Mouse (Mus musculus) erythroid progenitor cell, adult 5-6 weeks (primary cell): ENCODE measurements around the gene Fam217b. TPM values are rescaled to one million over a fixed set of nuclear protein-coding genes. Genes with fewer than 3 reads are reported as not detected.

Experiments
- ATAC-seq: replicated peaks from 2 replicates; pipeline ENCODE4 v1.8.0; 2016; ENCODE audit warnings: moderate number of reproducible peaks, mild to moderate bottlenecking, moderate TSS enrichment, inconsistent platforms; ENCODE audit not compliant: poor library complexity, low FRiP score, severe bottlenecking
- total RNA-seq, 2 experiments: library from RNA; stranded (forward) in 1 of 2; stranded (reverse) in 1 of 2; fragments of 150-400 nt in 1 of 2; fragments of 186-747, 209-891 nt in 1 of 2; gene quantifications; 2 replicates each; pipeline versions ENCODE4 v1.2.3 to v1.2.4; 2015 to 2017; ENCODE audit warnings: low replicate concordance in 2 of 2

Fam217b gene
- total RNA-seq, 2 experiments from 2014 or later = 0.76 to 1.7 TPM

DNA sequence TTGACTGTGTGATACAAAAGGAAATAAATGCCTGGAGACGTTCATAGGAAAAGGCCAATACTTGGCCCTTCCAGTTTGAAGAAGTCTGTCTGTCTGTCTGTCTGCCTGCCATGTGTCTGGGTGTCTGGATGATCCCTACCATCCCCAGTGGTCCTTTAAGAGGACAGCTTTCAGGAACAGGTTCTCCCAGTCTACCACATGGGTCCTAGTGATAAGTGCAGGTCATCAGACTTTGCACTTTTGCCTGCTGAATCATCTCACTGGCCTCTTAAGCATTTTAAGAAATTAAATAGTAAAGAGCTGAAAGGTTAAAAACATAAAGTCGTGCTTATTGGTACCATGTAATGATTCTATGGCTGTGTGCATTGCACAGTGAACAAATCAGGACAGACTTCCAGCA lies 19.2 kb downstream of the Fam217b start:
- ATAC-seq = no peak

DNA sequence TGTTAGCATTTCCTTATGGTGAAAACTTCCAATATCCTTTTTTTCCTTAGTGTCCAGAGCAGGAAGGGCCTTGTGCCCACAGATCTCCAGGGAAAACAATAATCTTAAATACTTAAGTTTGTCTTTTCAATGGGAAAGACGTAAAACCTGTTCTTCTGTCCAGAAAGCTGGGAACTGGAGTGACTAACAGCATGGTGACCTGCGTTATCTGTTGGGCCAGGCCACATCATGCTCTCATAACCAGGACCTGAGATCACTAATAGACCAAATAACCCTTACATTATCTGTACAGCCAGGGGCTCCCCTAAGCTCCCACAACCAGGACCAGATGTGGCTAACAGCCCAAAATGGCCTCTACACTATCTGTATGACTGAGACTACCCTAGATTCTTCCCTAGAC lies 19.6 kb downstream of the Fam217b start:
- ATAC-seq = no peak

DNA sequence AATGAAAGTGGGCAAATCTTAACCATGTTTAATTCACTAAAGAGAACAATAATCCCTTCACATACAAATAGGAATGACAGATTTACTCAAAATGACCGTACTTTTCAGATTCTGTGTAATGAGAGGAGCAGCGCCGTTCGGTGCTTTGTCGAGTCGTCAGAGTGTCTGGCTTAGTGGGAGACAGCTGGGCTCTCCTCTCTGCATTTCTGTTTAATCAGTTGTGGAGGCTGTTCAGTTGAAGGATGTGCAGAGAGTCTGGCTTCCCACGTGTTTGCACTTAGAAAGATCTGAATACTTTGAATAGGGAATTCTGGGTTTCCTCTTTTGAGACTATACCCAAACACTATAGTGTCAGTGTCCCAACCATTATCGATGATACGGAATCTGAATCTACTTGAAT lies 23.0 kb downstream of the Fam217b start:
- ATAC-seq = no peak

DNA sequence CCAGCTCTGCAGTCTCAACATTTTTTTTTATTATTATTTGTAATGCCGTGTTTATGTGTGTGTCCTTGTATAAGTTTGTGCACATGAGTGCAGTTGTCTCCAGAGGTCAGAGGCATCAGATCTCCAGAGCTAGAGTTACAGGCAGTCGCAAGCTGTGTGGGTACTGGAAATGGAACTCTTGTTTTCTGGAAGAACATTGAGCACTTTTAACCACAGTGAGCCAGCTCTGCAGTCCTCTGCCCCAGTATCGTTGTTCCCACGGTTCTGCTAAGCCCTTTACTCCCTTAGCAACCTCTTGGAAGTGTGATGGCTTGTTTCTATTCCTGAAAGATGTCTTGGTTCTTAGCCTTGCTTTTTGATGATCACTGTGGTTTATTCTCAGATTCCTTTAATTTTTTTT lies 35.1 kb downstream of the Fam217b start:
- ATAC-seq = no peak

DNA sequence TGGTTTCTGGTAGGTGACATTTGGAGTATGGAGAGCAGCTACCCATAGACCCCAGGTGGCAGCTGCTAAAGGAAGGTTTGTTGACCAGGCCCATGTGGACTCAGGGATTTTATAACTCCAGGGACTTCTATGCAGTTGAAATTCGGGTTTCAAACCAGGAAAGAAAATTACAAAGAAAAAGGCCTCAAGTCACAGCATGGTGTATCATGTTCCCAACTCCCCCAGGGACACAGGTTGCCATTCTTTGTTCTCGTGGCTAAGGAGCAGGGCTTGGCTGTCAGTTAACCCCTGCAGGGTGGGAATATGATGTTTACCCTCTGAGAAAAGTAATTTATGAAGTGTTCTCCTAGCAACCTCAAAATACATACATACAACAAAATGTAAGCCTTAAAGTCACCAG lies 35.9 kb downstream of the Fam217b start:
- no peak for ATAC-seq

DNA sequence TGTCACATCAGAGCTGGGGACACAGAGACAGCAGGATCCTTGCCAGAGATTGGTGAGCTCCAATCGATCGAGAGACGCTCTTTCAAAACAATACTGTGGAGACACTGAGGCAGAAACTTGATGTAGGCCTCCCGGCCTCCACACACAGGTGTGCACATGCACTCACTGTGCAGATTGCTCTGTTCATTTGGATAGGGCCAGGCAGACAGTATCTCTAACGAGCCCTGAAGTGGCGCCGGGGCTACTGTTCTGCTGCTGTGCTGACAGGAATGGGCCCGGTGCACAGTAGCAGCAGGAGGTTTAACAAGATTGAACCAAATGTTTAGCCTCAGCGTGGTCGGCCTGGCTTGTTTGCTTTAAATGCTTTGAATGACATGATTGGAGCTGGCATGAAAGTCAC lies 36.6 kb downstream of the Fam217b start:
- ATAC-seq = no peak

DNA sequence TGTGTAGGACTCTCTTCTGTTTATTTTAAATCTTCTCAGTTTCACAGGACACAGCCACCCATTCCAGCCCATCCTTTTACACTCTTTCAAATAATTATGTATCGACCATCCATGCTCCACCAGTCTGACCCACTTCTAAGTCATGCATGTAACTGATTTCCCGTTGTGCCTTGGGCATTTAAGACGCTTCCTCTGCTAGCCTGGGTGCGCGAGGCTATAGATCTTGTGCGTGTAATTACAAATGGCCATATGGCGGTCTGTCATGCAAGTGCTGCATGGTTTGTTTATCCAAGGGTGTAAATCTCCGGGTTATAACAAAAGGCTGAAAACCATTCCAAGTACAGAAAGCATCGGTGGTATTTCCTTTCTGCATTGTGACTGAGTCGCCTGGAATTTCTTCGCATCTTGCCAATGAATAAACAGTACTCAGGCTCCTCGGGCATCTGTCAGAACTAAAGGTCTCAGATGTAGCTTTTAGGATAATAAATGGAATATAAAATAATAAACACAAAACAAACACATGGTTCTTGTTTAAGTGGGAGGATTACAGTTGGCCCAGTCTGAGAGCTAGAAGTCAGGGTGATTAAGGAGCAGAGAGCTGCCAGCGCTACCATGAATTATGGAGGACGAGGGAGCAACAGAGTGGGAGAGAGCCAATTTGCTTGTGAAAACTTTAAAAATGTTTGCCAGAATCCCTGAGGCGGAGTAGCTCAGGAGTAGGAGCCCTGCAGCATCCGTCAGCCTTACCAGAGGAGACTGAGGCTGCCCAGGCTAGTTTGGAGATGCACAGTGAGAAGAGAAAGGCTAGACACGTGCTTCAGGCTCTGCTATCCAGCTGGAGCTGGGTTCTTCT lies 40.6 kb downstream of the Fam217b start:
- ATAC-seq = no peak

DNA sequence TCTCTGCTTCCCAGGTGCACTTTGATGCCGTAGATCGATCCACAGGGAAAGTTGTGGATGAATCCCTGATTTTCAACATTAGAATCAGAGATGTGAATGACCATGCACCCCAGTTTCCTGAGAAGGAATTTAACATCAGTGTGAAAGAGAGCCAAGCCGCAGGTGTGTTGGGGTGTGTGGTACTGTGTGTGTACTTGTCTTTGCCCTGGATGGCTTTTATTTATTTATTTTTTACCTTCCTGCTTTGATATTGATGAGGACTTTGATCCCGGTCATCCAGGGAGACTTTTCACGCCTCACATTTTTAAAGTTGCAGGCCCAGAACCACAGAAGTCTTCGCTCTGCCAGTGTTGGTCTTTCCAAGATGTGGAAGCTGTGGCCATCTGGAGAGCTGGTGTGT lies 43.1 kb downstream of the Fam217b start:
- no peak for ATAC-seq

DNA sequence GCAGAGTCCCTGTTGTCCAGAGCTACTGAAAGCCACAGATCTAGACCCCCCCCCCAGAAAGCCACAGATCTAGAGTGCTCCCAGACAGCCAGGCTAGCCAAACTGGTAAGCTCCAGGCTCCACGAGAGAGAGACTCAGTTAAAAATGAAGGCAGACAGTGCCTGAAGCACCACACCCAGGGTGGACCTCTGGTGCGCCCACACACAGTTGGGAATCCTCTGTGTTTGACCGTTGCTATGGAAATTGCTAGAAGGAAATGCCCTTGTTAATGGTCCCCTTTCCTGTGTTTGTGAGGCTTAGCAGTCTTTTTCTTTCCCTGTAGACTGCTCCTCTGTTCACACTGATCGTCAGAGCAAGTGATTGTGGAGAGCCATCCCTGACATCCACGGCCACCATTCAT lies 46.0 kb downstream of the Fam217b start:
- ATAC-seq = no peak

DNA sequence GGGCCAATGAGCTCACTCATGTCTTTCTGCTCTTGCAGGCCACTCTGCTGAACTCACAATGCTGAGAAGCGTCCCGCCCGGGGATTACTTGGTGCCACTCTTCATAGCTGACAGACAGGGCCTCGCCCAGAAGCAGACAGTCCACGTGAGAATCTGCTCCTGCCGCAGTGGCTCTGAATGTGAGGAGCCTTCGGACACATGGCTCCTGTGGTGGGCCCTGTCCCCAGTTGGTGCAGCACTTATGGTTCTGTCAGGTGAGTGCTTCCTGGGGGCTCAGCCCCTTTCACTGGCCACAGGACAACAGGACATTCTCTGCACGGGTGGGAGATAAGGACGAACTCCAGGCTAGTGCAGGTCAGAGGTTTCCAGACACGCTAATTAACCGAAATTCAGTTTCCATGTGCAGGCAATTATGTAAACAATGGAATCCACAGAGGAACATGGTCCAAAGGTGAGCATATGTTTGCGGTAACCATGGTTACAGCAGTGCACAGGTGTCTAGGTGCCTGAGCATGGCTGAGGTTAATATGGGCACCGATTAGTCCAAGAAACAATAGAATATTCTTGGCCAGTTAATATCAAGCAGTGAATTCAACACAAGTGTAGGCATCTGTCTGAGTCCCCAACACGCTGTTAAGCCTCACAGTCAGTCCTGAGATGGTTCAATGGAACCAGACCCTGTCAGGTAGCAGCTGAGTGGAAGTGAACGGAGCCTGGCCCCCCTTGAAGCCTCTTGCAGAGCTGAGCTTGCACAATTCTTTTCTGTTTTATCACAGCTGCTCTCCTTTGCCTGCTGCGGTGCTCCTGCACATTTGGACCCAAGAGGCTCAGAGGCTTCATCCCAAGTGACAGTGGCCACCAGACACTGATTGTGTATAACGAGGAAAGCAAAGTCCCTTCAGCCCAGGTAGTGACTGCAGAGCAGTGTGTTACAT lies 57.5 kb downstream of the Fam217b start:
- no peak for ATAC-seq

DNA sequence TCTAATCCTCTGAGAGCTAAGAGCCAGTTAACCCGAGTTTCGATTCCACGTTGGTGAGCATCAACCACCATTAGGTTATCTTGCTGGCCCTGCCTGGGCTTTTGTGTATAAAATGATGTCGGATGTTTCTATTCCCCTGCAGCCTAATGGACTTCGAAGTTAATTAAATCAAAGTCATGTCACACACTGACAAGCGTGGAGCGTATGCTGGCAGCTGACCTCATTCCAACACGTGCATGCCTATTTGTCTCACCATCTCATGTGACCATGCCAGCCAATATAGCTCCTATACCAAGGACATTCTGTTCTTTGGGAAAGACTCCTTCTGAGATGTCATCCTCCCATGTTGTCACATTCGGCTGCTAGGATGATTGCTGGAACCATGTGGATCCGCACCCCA lies 59.6 kb downstream of the Fam217b start:
- ATAC-seq = no peak

Other genes starting within 250 kb of the Fam217b start
- gene Sycp2, start 6.8 kb upstream of the Fam217b start, total RNA-seq (2015; ENCODE audit: low replicate concordance) = 6.3 TPM in 1 of 2 replicates, not detected in the other
- gene Sycp2, start 6.8 kb upstream of the Fam217b start, total RNA-seq (2017; ENCODE audit: low replicate concordance) = 2.9 TPM in 1 of 2 replicates, not detected in the other
- gene Ppp1r3d, start 52 bp upstream of the Fam217b start, total RNA-seq (2015; ENCODE audit: low replicate concordance) = 1.8 and 2.1 TPM in 2 replicates
- 0.45 and 0.90 TPM in 2 replicates for gene Ppp1r3d, start 52 bp upstream of the Fam217b start, total RNA-seq (2017; ENCODE audit: low replicate concordance)
- not detected in 2 replicates for gene Cdh26, start 16.0 kb downstream of the Fam217b start, total RNA-seq (2015; ENCODE audit: low replicate concordance)
- not detected in 2 replicates for gene Cdh26, start 16.0 kb downstream of the Fam217b start, total RNA-seq (2017; ENCODE audit: low replicate concordance)